Mouse (Mus musculus): ENCODE data around the gene Rffl.

The Rffl gene

GRCm38 (mm10) chr11:82871031-82871446 lies at the start of gene Rffl:
Rffl (minus strand) TSS chr11:82871210.
- DNase-seq (ENCODE audit: low read depth, low spot score) = peak; percentile 96

DNA sequence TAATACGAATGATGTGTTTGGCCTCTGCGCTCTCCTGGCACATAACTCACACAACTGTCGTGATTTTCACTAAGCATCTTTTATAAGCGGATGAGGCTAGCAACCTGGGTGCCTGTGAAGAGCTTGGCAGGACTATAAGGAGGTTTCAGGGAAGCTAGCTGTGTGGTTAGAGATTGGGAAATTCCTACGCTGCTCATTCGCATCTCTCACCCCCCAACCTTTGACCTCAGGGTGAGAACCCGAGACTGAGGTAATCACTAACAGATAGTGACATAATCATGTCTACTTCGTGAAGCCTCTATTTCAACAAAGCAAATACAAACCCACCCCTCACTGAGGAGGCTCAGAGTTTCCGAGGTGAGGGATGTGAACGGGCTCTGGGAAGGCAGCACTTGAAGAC lies 49.8 kb upstream of the Rffl start:
- DNase-seq (ENCODE audit: low read depth, low spot score) = no peak

- DNase-seq (ENCODE audit: low read depth, low spot score) = peak; percentile 85
Observed at GRCm38 (mm10) chr11:82914711-82915352, 43.8 kb upstream of the Rffl start.

DNA sequence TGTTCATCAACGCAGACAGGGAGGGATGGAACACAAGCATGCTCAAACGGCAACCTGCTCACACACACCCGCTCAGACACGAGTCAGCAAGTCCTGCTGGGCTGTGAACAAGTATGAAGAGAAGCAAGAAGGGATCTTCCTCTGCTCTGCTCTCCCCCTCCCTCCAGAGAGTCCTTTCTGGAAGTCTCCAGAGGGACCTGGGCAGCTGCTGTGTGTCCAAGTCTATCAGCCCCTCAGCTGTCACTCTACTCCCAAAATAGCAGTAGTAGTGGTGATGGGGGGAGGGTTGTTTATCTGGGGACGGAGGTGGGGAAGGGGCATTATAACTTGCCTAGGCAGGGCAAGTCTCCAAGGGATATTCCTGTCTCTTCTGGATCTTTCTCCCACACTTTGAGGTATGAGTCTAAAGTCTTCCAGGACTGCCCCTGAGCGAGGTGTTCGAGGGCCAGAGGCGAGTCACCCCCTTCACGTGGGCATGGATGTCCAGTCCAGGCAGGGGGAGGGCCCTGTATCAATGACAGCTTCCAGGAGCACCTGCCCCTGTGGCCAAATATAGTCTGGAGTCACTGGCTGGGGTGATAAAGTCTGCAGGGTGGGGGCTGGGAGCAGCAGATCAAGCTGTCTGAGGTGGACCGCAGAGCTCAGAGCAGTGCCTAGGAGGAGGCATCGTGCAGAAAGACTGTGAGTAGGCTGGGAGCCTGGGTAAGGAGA lies 39.8 kb upstream of the Rffl start:
- DNase-seq (ENCODE audit: low read depth, low spot score) = no peak

DNA sequence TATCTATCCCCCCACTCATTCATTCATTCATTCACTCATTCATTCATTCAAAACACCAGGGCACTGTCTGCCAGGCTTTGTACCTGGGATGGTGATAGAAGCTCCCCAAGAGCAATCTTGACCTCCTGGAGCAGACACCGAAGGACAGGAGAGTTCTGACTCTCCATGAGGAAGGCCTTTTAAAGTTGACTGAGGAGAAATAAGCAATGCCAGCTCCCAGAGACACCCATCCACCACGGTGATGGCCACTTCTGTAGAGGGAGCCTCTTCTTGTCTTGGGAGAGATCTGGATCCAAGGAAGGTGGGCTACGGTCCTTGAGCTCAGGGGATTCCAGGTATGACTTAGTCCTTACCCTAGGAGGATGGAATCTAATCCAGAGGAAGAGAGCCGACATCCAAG lies 39.2 kb upstream of the Rffl start, which contains the start of gene Unc45b:
Gene Unc45b (plus strand): TSS at position 301 of the 400 bp plus-strand sequence.
- no peak for DNase-seq (ENCODE audit: low read depth, low spot score)

DNA sequence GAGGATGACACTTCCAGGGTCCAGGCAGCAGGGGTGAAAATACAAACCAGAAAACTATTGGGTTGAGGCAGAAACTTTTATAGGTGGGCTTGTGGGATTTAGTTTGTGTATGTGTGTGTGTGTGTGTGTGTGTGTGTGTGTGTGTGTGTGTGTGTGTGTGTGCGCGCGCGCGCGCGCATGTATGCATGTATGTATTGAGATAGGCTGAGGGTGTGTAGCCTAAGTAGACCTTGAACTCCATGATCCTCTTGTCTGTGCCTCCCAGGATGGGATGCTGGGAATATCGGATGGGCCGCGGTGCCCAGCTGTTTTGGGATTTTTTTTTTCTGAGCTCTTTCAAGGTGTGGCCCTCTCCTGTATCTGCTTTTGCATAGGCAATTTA lies 37.6 kb upstream of the Rffl start:
- no peak for DNase-seq (ENCODE audit: low read depth, low spot score)

- peak; percentile 95 for DNase-seq (ENCODE audit: low read depth, low spot score)
Observed at GRCm38 (mm10) chr11:82907651-82908607, 36.9 kb upstream of the Rffl start, which contains the start of gene Nle1. Nle1 (minus strand) TSS chr11:82908411.

GRCm38 (mm10) chr11:82905816-82906215 lies 34.8 kb upstream of the Rffl start:
- DNase-seq (ENCODE audit: low read depth, low spot score) = no peak

DNA sequence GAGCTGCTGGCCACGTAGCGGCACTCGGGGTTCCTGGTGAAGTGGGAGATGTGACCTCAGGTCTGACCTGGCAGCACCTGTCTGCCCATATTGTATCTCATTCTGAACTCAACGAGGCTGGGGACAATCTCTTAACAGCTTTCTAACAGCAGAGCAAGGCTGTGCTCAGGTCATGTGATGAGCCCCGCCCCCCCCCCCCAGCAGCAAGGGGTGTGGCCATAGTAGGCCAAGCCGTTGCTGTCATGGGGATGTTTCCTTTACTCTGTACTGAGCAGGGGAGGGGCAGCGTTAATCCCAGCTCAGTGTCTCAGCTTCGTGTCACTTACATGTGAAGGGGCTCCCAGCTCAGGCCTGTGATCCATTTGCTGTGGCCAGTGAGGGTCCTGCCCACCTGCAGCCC lies 33.9 kb upstream of the Rffl start:
- DNase-seq (ENCODE audit: low read depth, low spot score) = no peak

- peak; percentile 50 for DNase-seq (ENCODE audit: low read depth, low spot score)
Observed at GRCm38 (mm10) chr11:82901606-82902310, 30.7 kb upstream of the Rffl start.

GRCm38 (mm10) chr11:82899720-82900119 lies 28.7 kb upstream of the Rffl start:
- no peak for DNase-seq (ENCODE audit: low read depth, low spot score)

DNA sequence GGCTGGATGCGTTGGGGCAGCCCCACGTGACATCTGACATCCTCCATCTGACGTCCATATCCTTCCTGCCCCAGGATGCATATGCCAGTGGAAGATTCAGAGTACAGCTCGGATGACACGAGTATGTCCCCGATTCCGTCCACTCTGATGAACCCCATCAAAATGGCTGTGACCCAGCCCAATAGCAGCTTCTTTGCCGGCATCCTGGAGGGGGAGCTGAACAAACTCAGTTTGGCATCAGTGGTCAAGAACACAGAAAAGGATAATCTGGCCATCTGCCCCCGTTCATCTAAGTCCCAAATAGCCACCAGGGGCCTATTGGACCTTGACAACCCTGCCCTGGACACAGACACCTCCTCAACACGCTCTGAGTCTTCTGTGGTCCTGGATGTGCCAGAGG lies 26.5 kb upstream of the Rffl start:
- no peak for DNase-seq (ENCODE audit: low read depth, low spot score)

DNA sequence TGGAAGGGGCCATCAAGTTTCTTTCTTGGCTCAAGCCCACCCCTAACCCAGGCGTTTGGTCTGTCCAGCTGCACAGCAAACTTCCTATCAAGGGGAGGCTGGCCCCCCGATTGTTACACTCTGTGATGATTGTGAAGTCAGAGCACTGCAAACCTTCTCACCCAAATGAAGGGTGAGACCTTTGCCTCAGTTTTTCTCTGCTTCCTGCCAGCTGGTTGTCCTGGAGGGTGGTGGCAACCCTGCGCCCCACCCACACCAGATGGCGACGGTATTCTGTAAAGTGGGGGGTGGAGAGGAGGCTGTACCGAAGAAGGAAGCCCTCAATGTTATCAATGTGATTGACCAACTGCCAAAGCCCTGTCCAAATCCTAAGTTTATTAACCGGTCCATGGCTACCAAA lies 20.9 kb upstream of the Rffl start, which contains the start of gene Fndc8:
Gene Fndc8 (plus strand): TSS at position 189 of the 400 bp plus-strand sequence.
- no peak for DNase-seq (ENCODE audit: low read depth, low spot score)

- DNase-seq (ENCODE audit: low read depth, low spot score) = peak; percentile 97
Observed at GRCm38 (mm10) chr11:82890342-82890762, 19.3 kb upstream of the Rffl start, which contains the start of gene Rad51d. Rad51d (minus strand) TSS chr11:82890614.

DNA sequence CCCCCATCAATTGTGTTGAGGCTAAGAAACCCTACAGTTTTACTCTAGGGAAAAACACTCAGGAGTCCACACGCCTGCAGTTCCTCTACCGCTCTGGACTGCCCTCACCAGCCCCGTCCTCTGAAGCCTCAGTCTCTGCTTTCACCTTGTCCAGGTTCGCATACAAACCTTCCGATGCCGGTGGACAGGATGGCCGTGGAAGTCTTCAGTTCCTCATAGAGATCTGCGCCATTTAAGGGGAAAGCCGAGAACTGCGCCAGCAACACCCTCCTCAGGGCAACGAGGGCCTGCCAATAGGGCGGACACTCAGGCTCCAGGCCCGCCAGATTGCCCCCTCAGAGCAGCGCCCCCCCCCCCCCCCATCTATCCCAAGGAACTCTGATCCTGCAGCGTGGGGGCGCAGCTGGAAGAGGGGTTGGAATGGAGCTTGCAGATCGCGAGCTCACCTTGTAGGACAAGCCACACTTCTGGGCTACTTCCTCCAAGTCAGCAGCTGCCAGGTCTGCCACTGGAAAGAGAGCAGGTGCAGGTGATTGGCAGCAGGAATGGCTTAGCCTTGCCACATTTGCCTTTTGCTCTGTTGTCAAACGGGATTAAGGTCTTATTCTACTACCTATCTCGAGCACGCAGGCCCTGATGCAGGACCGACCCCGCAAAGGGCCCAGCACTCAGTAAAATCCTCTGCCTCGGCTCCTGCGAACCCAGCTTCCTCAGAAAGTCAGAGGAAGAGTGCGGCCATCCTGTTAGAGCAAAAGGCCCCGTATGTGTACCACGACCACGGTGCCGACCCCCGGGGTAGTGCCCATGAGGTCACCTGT lies 18.7 kb upstream of the Rffl start:
- DNase-seq (ENCODE audit: low read depth, low spot score) = peak; percentile 46

GRCm38 (mm10) chr11:82888491-82888946 lies 17.5 kb upstream of the Rffl start:
- peak; percentile 29 for DNase-seq (ENCODE audit: low read depth, low spot score)

- no peak for DNase-seq (ENCODE audit: low read depth, low spot score)
Observed at GRCm38 (mm10) chr11:82886559-82886958, 15.5 kb upstream of the Rffl start.

GRCm38 (mm10) chr11:82883180-82883579 lies 12.2 kb upstream of the Rffl start:
- DNase-seq (ENCODE audit: low read depth, low spot score) = peak; percentile 29

- no peak for DNase-seq (ENCODE audit: low read depth, low spot score)
Observed at GRCm38 (mm10) chr11:82877726-82878344, 6.8 kb upstream of the Rffl start.

GRCm38 (mm10) chr11:82875631-82876030 lies 4.6 kb upstream of the Rffl start:
- no peak for DNase-seq (ENCODE audit: low read depth, low spot score)
